ENCODE assay signal across 10 mouse cellular contexts in the genomic region with DNA sequence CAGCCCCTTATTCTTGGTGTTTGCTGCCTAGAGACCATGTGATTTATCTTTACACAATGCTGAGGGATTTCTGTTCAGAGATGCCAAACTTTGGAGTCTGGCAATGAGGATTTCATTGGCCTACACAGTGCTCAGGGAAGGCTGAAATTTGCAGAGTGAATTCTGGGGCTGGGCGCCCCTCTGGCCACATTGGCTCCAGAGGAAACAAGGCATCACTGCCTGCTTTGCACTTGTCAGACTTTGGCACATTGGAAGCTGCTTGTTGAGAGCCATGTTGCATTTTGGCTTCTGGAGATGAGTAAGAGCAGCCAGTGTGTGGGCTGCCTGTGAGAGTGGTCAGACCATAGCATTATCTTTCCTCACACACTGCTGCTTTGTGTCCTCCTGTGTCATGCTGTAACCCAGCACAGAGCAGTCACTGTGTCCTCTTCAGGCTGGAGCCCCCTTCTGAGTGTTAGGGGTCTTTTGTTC.
DNase-seq lines count a peak whose midpoint lies in the region; ATAC-seq lines count a peak whose summit lies in the region.
"Had no signal": no experiment of that assay in that cellular context is flagged by ENCODE, and none has a peak within 500 bp of the region (broad histone marks: within the 10 kb centered on the region; RNA-seq: fewer than 3 reads in every experiment).

No protein-coding gene starts in this region.

- H3K27me3 ChIP-seq in forebrain, embryonic 10.5 days (ENCODE audit: poor library complexity, severe bottlenecking), result no peaks in the 10 kb centered on the region
- no peaks in the 10 kb centered on the region for H3K27me3 ChIP-seq in forebrain, embryonic 11.5 days (ENCODE audit: control insufficient read depth, insufficient read depth, low read length)
- H3K27me3 ChIP-seq in forebrain, embryonic 12.5 days, result no peaks in the 10 kb centered on the region
- H3K27me3 ChIP-seq in neural tube, embryonic 12.5 days (replicated peaks), result no peaks in the 10 kb centered on the region
- H3K27me3 ChIP-seq: embryonic facial prominence, embryonic 13.5 days had no signal

- 79% methylated on average over 1 of the region's 1 CpGs for WGBS in forebrain, embryonic 10.5 days
- WGBS in forebrain, embryonic 11.5 days, result 72% methylated on average over 1 of the region's 1 CpGs
- WGBS in forebrain, embryonic 12.5 days, result 76% methylated on average over 1 of the region's 1 CpGs
- 70% methylated on average over 1 of the region's 1 CpGs for WGBS in neural tube, embryonic 12.5 days

- H3K4me3 ChIP-seq in forebrain, embryonic 10.5 days, result no peak overlapping the region
- no peak overlapping the region for H3K4me3 ChIP-seq in forebrain, embryonic 11.5 days (ENCODE audit: low read depth, low read length)
- no peak overlapping the region for H3K4me3 ChIP-seq in forebrain, embryonic 12.5 days (replicated peaks)
- H3K4me3 ChIP-seq in neural tube, embryonic 12.5 days, result no peak overlapping the region
- H3K4me3 ChIP-seq: embryonic facial prominence, embryonic 13.5 days had no signal

- peak overlapping the region; percentile 37; the same call in 1 of the 2 replicates for H3K27ac ChIP-seq in forebrain, embryonic 10.5 days
- no peak overlapping the region for H3K27ac ChIP-seq in forebrain, embryonic 11.5 days (ENCODE audit: low read depth, low read length)
- peak overlapping the region; percentile 46; the same call in 1 of the 2 replicates for H3K27ac ChIP-seq in forebrain, embryonic 12.5 days
- no peak overlapping the region for H3K27ac ChIP-seq in neural tube, embryonic 12.5 days
- H3K27ac ChIP-seq: embryonic facial prominence, embryonic 13.5 days had no signal

- no peak for ATAC-seq in forebrain, embryonic 11.5 days (replicated peaks; ENCODE audit: low FRiP score)
- no peak for ATAC-seq in forebrain, embryonic 12.5 days (ENCODE audit: low FRiP score)
- 0 out of 2 replicates have a peak, but pooled peaks have one; percentile 37 for ATAC-seq in neural tube, embryonic 12.5 days (ENCODE audit: low FRiP score, low read depth)

- H3K9ac ChIP-seq in forebrain, embryonic 11.5 days (ENCODE audit: low read length), result no peak overlapping the region
- no peak overlapping the region for H3K9ac ChIP-seq in forebrain, embryonic 12.5 days
- H3K9ac ChIP-seq in neural tube, embryonic 12.5 days, result no peak overlapping the region
- H3K9ac ChIP-seq: embryonic facial prominence, embryonic 13.5 days had no signal

- H3K4me1 ChIP-seq in forebrain, embryonic 10.5 days, result peaks cover 6% of the 10 kb centered on the region
- H3K4me1 ChIP-seq in forebrain, embryonic 11.5 days (replicated peaks; ENCODE audit: control insufficient read depth, insufficient read depth, low read length), result no peaks in the 10 kb centered on the region
- H3K4me1 ChIP-seq in forebrain, embryonic 12.5 days, result peaks cover 8% of the 10 kb centered on the region; the same call in 1 of the 2 replicates
- peaks cover 6% of the 10 kb centered on the region; the same call in 1 of the 2 replicates for H3K4me1 ChIP-seq in neural tube, embryonic 12.5 days
- H3K4me1 ChIP-seq: embryonic facial prominence, embryonic 13.5 days had no signal

- H3K36me3 ChIP-seq in forebrain, embryonic 10.5 days (replicated peaks), result no peaks in the 10 kb centered on the region
- H3K36me3 ChIP-seq in forebrain, embryonic 11.5 days (ENCODE audit: control insufficient read depth, insufficient read depth, low read length), result no peaks in the 10 kb centered on the region
- H3K36me3 ChIP-seq in forebrain, embryonic 12.5 days (replicated peaks), result no peaks in the 10 kb centered on the region
- H3K36me3 ChIP-seq in neural tube, embryonic 12.5 days, result no peaks in the 10 kb centered on the region
- H3K36me3 ChIP-seq: embryonic facial prominence, embryonic 13.5 days had no signal

- DNase-seq in forebrain, embryonic 10.5 days (ENCODE audit: extremely low spot score, low spot score), result no peak
- DNase-seq in forebrain, embryonic 11.5 days (ENCODE audit: low spot score), result no peak
- peak; percentile 38 to 56 for DNase-seq in layer of hippocampus, postnatal 10 days (ENCODE audit: low spot score in 2 of 2)
- no peak for DNase-seq in lung, postnatal 36 days
- no peak for DNase-seq in embryo, embryonic 11 days
- no peak for DNase-seq in testis, postnatal 14 days (ENCODE audit: low spot score)
- DNase-seq: lung, postnatal 10 days had no signal

- no peaks in the 10 kb centered on the region for H3K9me3 ChIP-seq in forebrain, embryonic 10.5 days
- H3K9me3 ChIP-seq in forebrain, embryonic 11.5 days (ENCODE audit: control insufficient read depth, low read length), result no peaks in the 10 kb centered on the region
- no peaks in the 10 kb centered on the region for H3K9me3 ChIP-seq in forebrain, embryonic 12.5 days
- no peaks in the 10 kb centered on the region for H3K9me3 ChIP-seq in neural tube, embryonic 12.5 days
- H3K9me3 ChIP-seq: embryonic facial prominence, embryonic 13.5 days had no signal

- H3K4me2 ChIP-seq in forebrain, embryonic 11.5 days (ENCODE audit: low read depth, low read length, severe bottlenecking), result no peak overlapping the region
- H3K4me2 ChIP-seq in forebrain, embryonic 12.5 days, result no peak overlapping the region
- no peak overlapping the region for H3K4me2 ChIP-seq in neural tube, embryonic 12.5 days (replicated peaks)
- H3K4me2 ChIP-seq: embryonic facial prominence, embryonic 13.5 days had no signal

Comparison
In these comparisons a context has a peak if more than half of its experiments do, and no peak if none do; other contexts are left out.
1. H3K27ac ChIP-seq: peak in forebrain, embryonic 10.5 days (single experiment) and forebrain, embryonic 12.5 days (single experiment); none in forebrain, embryonic 11.5 days (single experiment) and neural tube, embryonic 12.5 days (single experiment).
2. DNase-seq: peak in layer of hippocampus, postnatal 10 days (2 of 2); none in forebrain, embryonic 10.5 days (single experiment), forebrain, embryonic 11.5 days (single experiment), lung, postnatal 36 days (single experiment), embryo, embryonic 11 days (single experiment) and testis, postnatal 14 days (single experiment).